Mouse (Mus musculus): ENCODE measurements around the gene Plgrkt.

- TF ChIP-seq CTCF (IDR thresholded peaks at IDR 0.05; ENCODE audit: insufficient read depth, low read depth, low read length) (no peak), POLR2A (IDR thresholded peaks at IDR 0.05; ENCODE audit: insufficient read depth, low read depth, low read length) (no peak)
These were observed 23.3 kb upstream of the Plgrkt start for GRCm38 (mm10) chr19:29390483-29390882.
